Mouse (Mus musculus) CH12.LX (cell line): ENCODE results near the gene Spink4. TPM values are rescaled to one million over a fixed set of nuclear protein-coding genes. Genes with fewer than 3 reads are reported as not detected.
A peak's percentile ranks its signal among the peaks of the same experiment; 100 is the strongest.

Experiments used
- DNase-seq: peaks from one replicate; pipeline ENCODE4 v3.0.0-alpha.2; 2013; ENCODE audit errors: extremely low read depth
- H3K27ac ChIP-seq: 2 replicates; pipeline ENCODE4 v1.5.1; 2012; ENCODE audit warnings: low read depth, mild to moderate bottlenecking, control low read depth, moderate library complexity; ENCODE audit not compliant: insufficient read depth
- H3K27me3 ChIP-seq: replicated peaks from 2 replicates; pipeline ENCODE3; 2012; ENCODE audit warnings: inconsistent platforms
- H3K36me3 ChIP-seq, 2 experiments: replicated peaks in 1 of 2; 2 replicates each; pipeline versions ENCODE3 to v1.6.1; 2012; ENCODE audit warnings: inconsistent platforms in 1 of 2, low read length in 1 of 2, mild to moderate bottlenecking in 1 of 2, mixed read lengths in 1 of 2, moderate library complexity in 1 of 2; ENCODE audit not compliant: control insufficient read depth in 1 of 2, insufficient read depth in 1 of 2
- H3K4me1 ChIP-seq, 2 experiments: 2 replicates each; pipeline ENCODE4 v1.6.1; 2012; ENCODE audit warnings: inconsistent platforms in 1 of 2, moderate library complexity in 1 of 2; ENCODE audit not compliant: insufficient read depth in 2 of 2, control insufficient read depth in 1 of 2
- H3K4me2 ChIP-seq: 2 replicates; pipeline ENCODE4 v1.6.1; 2012; ENCODE audit warnings: low read depth, mild to moderate bottlenecking, control low read depth; ENCODE audit not compliant: poor library complexity, insufficient read depth, severe bottlenecking
- H3K4me3 ChIP-seq, 3 experiments: fragments of 150-350 bp in 1 of 3; sonication (generic) in 1 of 3; replicated peaks in 1 of 3; 2 replicates each; pipeline versions ENCODE3 to v1.5.1; 2011 to 2012; ENCODE audit warnings: low read depth in 2 of 3, low read length in 2 of 3, mild to moderate bottlenecking in 2 of 3, moderate library complexity in 2 of 3, control low read depth in 1 of 3, improper control_type of control experiment in 1 of 3, inconsistent platforms in 1 of 3, mixed read lengths in 1 of 3; ENCODE audit not compliant: poor library complexity in 1 of 3
- H3K79me2 ChIP-seq: replicated peaks from 2 replicates; pipeline ENCODE4 v1.6.1; 2012; ENCODE audit warnings: mild to moderate bottlenecking, moderate library complexity; ENCODE audit not compliant: control insufficient read depth, poor library complexity, insufficient read depth, severe bottlenecking; ENCODE audit errors: extremely low read depth
- H3K9ac ChIP-seq: 2 replicates; pipeline ENCODE4 v1.6.1; 2012; ENCODE audit warnings: low read depth, mild to moderate bottlenecking, control low read depth, moderate library complexity; ENCODE audit not compliant: insufficient read depth
- H3K9me3 ChIP-seq: replicated peaks from 2 replicates; pipeline ENCODE3; 2012; ENCODE audit warnings: low read length, inconsistent platforms, mixed read lengths
- CHD2 ChIP-seq: IDR thresholded peaks from 2 replicates; pipeline ENCODE4 v1.6.1; 2011; ENCODE audit warnings: low read length, improper control_type of control experiment
- CTCF ChIP-seq, 2 experiments: IDR thresholded peaks in 1 of 2; conservative IDR thresholded peaks in 1 of 2; 2 replicates each; pipeline ENCODE4 v1.5.1; 2011 to 2012; ENCODE audit warnings: low read depth in 2 of 2, low read length in 2 of 2, improper control_type of control experiment in 1 of 2, inconsistent platforms in 1 of 2, mild to moderate bottlenecking in 1 of 2, moderate library complexity in 1 of 2
- E2F4 ChIP-seq: IDR thresholded peaks from 2 replicates; pipeline ENCODE4 v1.6.1; 2011; ENCODE audit warnings: low read depth, low read length, improper control_type of control experiment; ENCODE audit not compliant: insufficient replicate concordance
- ELF1 ChIP-seq: IDR thresholded peaks from 2 replicates; pipeline ENCODE4 v1.6.1; 2014; ENCODE audit warnings: low read depth, mild to moderate bottlenecking, inconsistent platforms, low read length, improper control_type of control experiment
- EP300 ChIP-seq: IDR thresholded peaks from 2 replicates; pipeline ENCODE4 v1.6.1; 2011; ENCODE audit warnings: low read length, improper control_type of control experiment
- ETS1 ChIP-seq: conservative IDR thresholded peaks from 2 replicates; pipeline ENCODE4 v1.6.1; 2012; ENCODE audit warnings: low read depth, mild to moderate bottlenecking, inconsistent platforms, low read length, improper control_type of control experiment, moderate library complexity
- GABPA ChIP-seq: IDR thresholded peaks from 2 replicates; pipeline ENCODE4 v1.6.1; 2012; ENCODE audit warnings: low read depth, low read length, improper control_type of control experiment, inconsistent platforms; ENCODE audit not compliant: insufficient replicate concordance
- HCFC1 ChIP-seq: IDR thresholded peaks from 2 replicates; pipeline ENCODE4 v1.6.1; 2012; ENCODE audit warnings: low read depth, mild to moderate bottlenecking, inconsistent platforms, low read length, improper control_type of control experiment
- IRF4 ChIP-seq: IDR thresholded peaks from 2 replicates; pipeline ENCODE4 v1.6.1; 2014; ENCODE audit warnings: low read depth, mild to moderate bottlenecking, inconsistent platforms, low read length, improper control_type of control experiment
- JUND ChIP-seq: conservative IDR thresholded peaks from 2 replicates; pipeline ENCODE4 v1.6.1; 2011; ENCODE audit warnings: low read depth, low read length, improper control_type of control experiment
- KAT2A ChIP-seq: IDR thresholded peaks from 2 replicates; pipeline ENCODE4 v1.6.1; 2012; ENCODE audit warnings: low read length, improper control_type of control experiment, inconsistent platforms; ENCODE audit not compliant: insufficient replicate concordance
- MAFK ChIP-seq: IDR thresholded peaks from 2 replicates; pipeline ENCODE4 v1.6.1; 2011; ENCODE audit warnings: low read length, improper control_type of control experiment; ENCODE audit not compliant: insufficient replicate concordance
- MAX ChIP-seq: IDR thresholded peaks from 2 replicates; pipeline ENCODE4 v1.6.1; 2011; ENCODE audit warnings: low read length, improper control_type of control experiment
- MAZ ChIP-seq: IDR thresholded peaks from 2 replicates; pipeline ENCODE4 v1.6.1; 2012; ENCODE audit warnings: low read depth, mild to moderate bottlenecking, inconsistent platforms, low read length, improper control_type of control experiment, moderate library complexity
- RCOR1 ChIP-seq: conservative IDR thresholded peaks from 2 replicates; pipeline ENCODE4 v1.6.1; 2012; ENCODE audit warnings: low read depth, mild to moderate bottlenecking, inconsistent platforms, low read length, improper control_type of control experiment
- SIN3A ChIP-seq: IDR thresholded peaks from 2 replicates; pipeline ENCODE4 v1.6.1; 2012; ENCODE audit warnings: low read length, improper control_type of control experiment, inconsistent platforms
- SMC3 ChIP-seq: IDR thresholded peaks from 2 replicates; pipeline ENCODE4 v1.6.1; 2011; ENCODE audit warnings: low read depth, low read length, improper control_type of control experiment
- TBP ChIP-seq: conservative IDR thresholded peaks from 2 replicates; pipeline ENCODE4 v1.6.1; 2011; ENCODE audit warnings: low read depth, low read length, improper control_type of control experiment
- UBTF ChIP-seq: IDR thresholded peaks from 2 replicates; pipeline ENCODE4 v1.6.1; 2012; ENCODE audit warnings: low read depth, mild to moderate bottlenecking, inconsistent platforms, low read length, improper control_type of control experiment, moderate library complexity
- USF1 ChIP-seq: IDR thresholded peaks from 2 replicates; pipeline ENCODE4 v1.6.1; 2014; ENCODE audit warnings: low read depth, mild to moderate bottlenecking, inconsistent platforms, low read length, improper control_type of control experiment
- ZKSCAN1 ChIP-seq: IDR thresholded peaks from 2 replicates; pipeline ENCODE4 v1.6.1; 2012; ENCODE audit warnings: low read depth, inconsistent platforms, low read length, improper control_type of control experiment, borderline replicate concordance
- dilution Hi-C: fragments of 300-500 bp; cut with MboI; formaldehyde crosslinking; loops from 2 replicates; pipeline ENCODE4 v1.14.3; 2020; ENCODE audit warnings: low sequenced_read_pairs; ENCODE audit not compliant: extremely low pct_unique_long_range_greater_than_20kb, extremely low pct_ligation_motif_present
- in situ Hi-C: fragments of 300-500 bp; cut with MboI; formaldehyde crosslinking; loops from 3 replicates; pipeline ENCODE4 v1.14.3; 2019; ENCODE audit warnings: low sequenced_read_pairs, low pct_ligation_motif_present, low pct_unique_long_range_greater_than_20kb, mixed read lengths
- polyA plus RNA-seq: library from polyadenylated mRNA; unstranded; fragments of >175 nt; gene quantifications from 2 replicates; pipeline ENCODE4 v1.2.1, GENCODE M21; 2012; ENCODE audit warnings: low read depth; ENCODE audit not compliant: insufficient read length
- total RNA-seq, 2 experiments: library from RNA; depleted of rRNA; stranded (reverse); fragments of 300-350 nt in 1 of 2; fragments of >200 nt in 1 of 2; gene quantifications; 2 replicates each; pipeline ENCODE4 v1.2.3; 2012 to 2014

The Spink4 gene
- total and polyA plus RNA-seq, 3 experiments, result not detected

GRCm38 (mm10) chr4:40969161-40969560 is 49.3 kb downstream of the Spink4 start:
- H3K27ac ChIP-seq, result no peak overlapping the region
- no peak for DNase-seq

GRCm38 (mm10) chr4:40969781-40970591 is 50.1 kb downstream of the Spink4 start:
- in situ Hi-C loops, result no loop called here
- no peak overlapping the region for H3K27ac ChIP-seq
- H3K79me2 ChIP-seq, result peaks cover 43% of the 10 kb centered on the region
- H3K4me2 ChIP-seq, result peak overlapping the region; percentile 93
- peak overlapping the region; percentile 78 for H3K9ac ChIP-seq
- peak; percentile 41 for DNase-seq
- H3K4me1 ChIP-seq, result peaks cover 13 to 35% of the 10 kb centered on the region in 2 experiments
- H3K36me3 ChIP-seq, result peaks cover 12 to 45% of the 10 kb centered on the region in 2 experiments
- peak overlapping the region; percentile 81 to 97 (median 91) for H3K4me3 ChIP-seq
- no peak for TF ChIP-seq ELF1
- no peak for TF ChIP-seq GABPA
- no peak for TF ChIP-seq MAZ
- no peak for TF ChIP-seq ZKSCAN1
- no peak for TF ChIP-seq IRF4
- no peak for TF ChIP-seq CTCF (conservative IDR thresholded peaks at IDR 0.05 in 1 of 2, IDR thresholded peaks at IDR 0.05 in 1 of 2; ENCODE audit: low read depth in 2 of 2, low read length in 2 of 2)
- TF ChIP-seq CHD2, result no peak
- TF ChIP-seq SIN3A, result no peak
- no peak for TF ChIP-seq USF1
- TF ChIP-seq MAX, result no peak
- no peak for TF ChIP-seq TBP
- TF ChIP-seq, all 38 proteins: peak for 0
- dilution Hi-C loops, result no loop called here
- no peaks in the 10 kb centered on the region for H3K9me3 ChIP-seq
- no peaks in the 10 kb centered on the region for H3K27me3 ChIP-seq

More at GRCm38 (mm10) chr4:40969161-40969560, 49.3 kb downstream of the Spink4 start:
- H3K9ac ChIP-seq, result no peak overlapping the region
- no peak overlapping the region for H3K4me3 ChIP-seq
- H3K79me2 ChIP-seq, result peaks cover 35% of the 10 kb centered on the region
- in situ Hi-C loops (no loop called here), dilution Hi-C loops (no loop called here)
- H3K4me2 ChIP-seq, result no peak overlapping the region
- peaks cover 12 to 49% of the 10 kb centered on the region in 2 experiments for H3K36me3 ChIP-seq
- peaks cover 12 to 30% of the 10 kb centered on the region in 2 experiments for H3K4me1 ChIP-seq
- TF ChIP-seq KAT2A, result no peak
- no peak for TF ChIP-seq CTCF (conservative IDR thresholded peaks at IDR 0.05 in 1 of 2, IDR thresholded peaks at IDR 0.05 in 1 of 2; ENCODE audit: low read depth in 2 of 2, low read length in 2 of 2)
- TF ChIP-seq JUND, result no peak
- TF ChIP-seq E2F4, result no peak
- TF ChIP-seq UBTF, result no peak
- no peak for TF ChIP-seq EP300
- TF ChIP-seq MAFK, result no peak
- no peak for TF ChIP-seq ELF1
- TF ChIP-seq SMC3, result no peak
- TF ChIP-seq RCOR1, result no peak
- no peak for TF ChIP-seq HCFC1
- no peak for TF ChIP-seq ETS1
- no peak for TF ChIP-seq GABPA
- TF ChIP-seq SIN3A, result no peak
- no peaks in the 10 kb centered on the region for H3K27me3 ChIP-seq
- H3K9me3 ChIP-seq, result no peaks in the 10 kb centered on the region
